Mouse (Mus musculus) cerebellum, adult 11 months (tissue): Measurements from ENCODE around the gene BC048507.
"Not testable (repeated sequence)": the region's sequence is repeated elsewhere in the genome, so short reads cannot be mapped to it uniquely, and the experiment has no call there.

Experiments
- DNase-seq: peaks from one replicate; pipeline ENCODE4 v3.0.0; 2022

BC048507 gene

DNA sequence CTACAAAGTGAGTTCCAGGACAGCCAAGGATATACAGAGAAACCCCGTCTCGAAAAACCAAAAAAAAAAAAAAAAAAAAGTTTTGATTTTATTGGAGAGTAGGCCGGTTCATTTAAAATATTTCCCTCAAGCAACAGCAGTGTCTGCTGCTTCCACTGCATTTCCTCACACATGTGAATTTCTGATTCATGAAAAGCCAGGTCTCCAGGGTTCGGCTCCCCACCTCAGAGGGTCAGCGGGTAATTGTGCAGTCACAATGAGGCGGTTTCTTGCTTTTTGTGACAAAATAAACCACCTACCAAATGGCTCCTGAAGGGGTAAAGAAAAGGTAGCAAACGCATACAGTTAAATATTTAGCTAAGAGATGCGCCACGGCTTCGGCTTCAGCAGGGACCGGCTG lies at the start of gene BC048507:
BC048507 (plus strand) TSS at position 301 of the 400 bp plus-strand sequence.
- DNase-seq: no peak

GRCm38 (mm10) chr13:67813710-67814660 lies 49.1 kb upstream of the BC048507 start, which contains the start of gene Zfp273:
Gene Zfp273 (plus strand): TSS chr13:67813740.
- peak; percentile 74 for DNase-seq

- DNase-seq: no peak
Measured at GRCm38 (mm10) chr13:67818636-67819035, 44.5 kb upstream of the BC048507 start.

GRCm38 (mm10) chr13:67830911-67831336 lies 32.2 kb upstream of the BC048507 start, which contains the start of gene Gm10037:
Gene Gm10037 (plus strand): TSS chr13:67831106.
- DNase-seq: peak; percentile 38

- not testable (repeated sequence) for DNase-seq
Measured at GRCm38 (mm10) chr13:67833137-67833536, 30.0 kb upstream of the BC048507 start.

GRCm38 (mm10) chr13:67843775-67844118 lies 19.4 kb upstream of the BC048507 start:
- DNase-seq: no peak

DNA sequence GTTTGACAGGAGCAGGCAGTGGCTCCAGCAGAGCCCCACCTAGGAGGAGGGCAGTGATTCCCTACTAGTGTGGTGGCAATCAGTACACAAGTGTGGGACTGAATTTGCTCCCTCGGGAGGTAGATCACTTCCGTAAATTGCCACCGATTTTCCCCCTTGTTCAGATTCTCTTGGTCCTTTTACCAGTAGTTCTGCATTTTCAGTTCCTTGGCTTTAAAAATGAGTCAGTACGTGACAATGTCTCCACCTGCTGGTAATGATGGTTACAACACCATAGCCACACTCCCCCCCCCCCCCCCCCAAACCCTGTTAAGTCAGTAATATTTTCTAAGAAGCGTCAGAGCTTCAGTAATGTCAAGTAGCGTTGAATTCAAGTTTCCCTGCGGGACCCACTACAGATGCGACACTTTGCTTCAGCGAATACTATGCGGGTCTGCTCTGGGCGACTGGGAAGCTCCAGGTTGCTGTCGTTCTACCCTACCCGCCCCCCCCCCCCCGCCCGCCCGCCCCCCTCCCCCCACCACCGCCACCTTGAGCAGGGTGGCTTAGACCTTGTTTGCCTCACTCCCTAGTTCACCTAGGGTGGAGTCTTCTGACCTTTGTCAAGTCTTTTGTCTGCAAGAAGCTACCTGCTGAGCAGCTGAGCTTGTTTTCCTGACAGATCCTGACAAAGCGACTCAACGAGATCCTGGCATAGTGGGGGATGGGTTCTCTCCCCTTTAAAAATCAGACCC lies 18.8 kb upstream of the BC048507 start:
- DNase-seq: peak; percentile 38

GRCm38 (mm10) chr13:67844853-67845194 lies 18.3 kb upstream of the BC048507 start:
- peak; percentile 16 for DNase-seq

DNA sequence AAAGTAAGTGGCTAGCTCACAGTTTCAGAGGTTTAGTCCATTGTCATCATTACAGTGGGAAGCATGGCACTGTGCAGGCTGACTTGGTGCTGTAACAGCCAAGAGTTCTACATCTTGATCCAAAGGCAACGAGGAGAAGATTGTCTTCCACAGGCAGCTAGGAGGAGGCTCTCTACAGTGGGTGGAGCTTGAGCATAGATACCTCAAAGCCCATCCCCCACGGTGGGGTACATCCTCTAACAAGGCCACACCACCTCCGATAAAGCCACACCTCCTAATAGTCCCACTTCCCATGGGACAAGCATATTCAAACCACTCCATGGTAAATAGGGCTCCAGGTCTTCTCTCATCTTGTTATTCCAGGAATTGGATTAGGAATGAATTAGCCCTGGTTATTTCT lies 12.8 kb upstream of the BC048507 start:
- DNase-seq: no peak

DNA sequence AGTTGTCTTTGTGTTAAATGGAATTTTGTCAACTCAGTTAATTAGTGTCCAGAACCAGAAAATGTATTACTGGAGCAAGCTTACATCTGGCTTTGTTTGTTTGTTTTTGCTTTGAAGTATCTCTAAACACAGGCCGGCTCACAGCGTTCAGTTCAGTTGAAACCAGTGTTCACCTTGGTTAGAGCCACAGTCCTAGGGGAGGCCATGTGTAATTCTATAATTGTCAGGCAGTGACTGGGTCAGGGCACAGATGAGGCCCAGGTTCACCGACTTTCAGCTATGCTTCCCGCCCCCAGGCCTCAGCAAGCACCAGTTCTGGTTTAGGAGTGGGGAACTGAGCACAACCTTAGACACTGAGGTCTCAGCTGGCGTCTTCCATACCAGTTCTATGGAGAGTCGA lies 10.0 kb upstream of the BC048507 start:
- no peak for DNase-seq

DNA sequence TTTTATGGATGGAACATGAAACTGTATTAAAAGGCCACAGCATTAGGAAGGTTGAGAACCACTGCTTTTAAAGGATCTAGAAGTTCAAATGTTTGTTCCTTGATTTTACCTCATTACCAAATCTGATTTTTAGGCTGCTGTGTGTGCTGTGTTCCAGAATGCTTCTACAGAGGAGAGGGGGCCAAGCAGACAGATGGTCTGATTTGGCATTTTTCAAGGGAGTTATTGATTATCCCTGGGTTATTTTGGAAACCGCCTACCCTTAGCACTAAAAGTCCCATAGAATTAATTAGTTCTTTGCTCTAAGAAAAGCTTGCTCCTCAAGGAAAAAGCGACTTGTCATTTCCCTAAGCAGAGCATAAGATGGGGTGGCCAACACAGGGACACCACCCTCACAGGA lies 9.1 kb upstream of the BC048507 start:
- no peak for DNase-seq

DNA sequence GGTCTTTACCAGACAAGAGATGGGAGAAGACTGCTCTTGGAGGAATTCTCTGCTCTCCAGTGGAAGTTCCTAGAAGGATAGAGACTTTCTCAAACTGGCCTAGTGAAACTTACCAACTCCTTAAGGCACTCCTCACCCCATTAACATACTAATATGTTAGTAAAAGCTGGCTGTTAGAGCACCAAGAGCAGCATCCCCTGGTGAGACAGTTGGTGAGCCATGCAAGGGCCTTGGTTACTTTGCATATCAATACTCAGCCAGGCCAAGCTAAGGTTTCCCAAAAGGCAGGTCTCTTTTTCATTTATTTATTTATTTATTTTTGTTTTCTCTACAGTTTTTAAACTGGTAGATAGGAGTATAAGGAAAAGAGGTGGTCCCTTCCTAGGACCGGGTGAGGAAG lies 5.8 kb upstream of the BC048507 start:
- no peak for DNase-seq

GRCm38 (mm10) chr13:67862508-67862907 lies 618 bp upstream of the BC048507 start:
- no peak for DNase-seq

DNA sequence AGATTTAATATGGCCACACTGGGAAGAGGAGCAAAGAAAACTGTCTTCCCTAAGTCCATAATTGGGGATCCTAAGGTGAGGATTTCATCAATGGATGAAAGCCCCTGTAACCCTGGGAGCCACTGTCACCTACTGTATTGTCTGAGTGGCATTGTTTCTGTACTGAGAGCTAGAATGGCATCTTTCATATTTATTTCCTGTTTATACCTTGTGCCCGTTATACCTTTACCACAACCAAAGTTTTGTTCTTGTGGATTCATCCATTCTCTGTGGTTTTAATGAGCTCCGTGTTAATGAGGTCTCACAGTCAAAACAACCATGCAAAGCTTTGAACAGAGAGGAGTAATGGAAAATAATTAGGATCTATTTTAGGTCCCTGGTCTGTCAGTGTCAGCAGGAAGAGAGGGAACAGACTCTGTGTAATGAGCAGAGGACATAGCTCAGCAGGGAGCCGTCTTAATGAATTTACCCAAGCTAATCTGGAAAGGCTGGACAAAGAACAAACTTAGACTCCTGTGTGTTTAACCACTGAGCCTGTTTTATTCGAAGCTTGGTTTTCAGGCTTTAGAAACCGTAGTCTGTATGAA lies 1.7 kb downstream of the BC048507 start:
- DNase-seq: no peak

GRCm38 (mm10) chr13:67867899-67868298 lies 4.8 kb downstream of the BC048507 start:
- DNase-seq: no peak

- DNase-seq: not testable (repeated sequence)
Measured at GRCm38 (mm10) chr13:67876049-67876698, 13.0 kb downstream of the BC048507 start.

GRCm38 (mm10) chr13:67876699-67877254 lies 13.7 kb downstream of the BC048507 start:
- DNase-seq: no peak

DNA sequence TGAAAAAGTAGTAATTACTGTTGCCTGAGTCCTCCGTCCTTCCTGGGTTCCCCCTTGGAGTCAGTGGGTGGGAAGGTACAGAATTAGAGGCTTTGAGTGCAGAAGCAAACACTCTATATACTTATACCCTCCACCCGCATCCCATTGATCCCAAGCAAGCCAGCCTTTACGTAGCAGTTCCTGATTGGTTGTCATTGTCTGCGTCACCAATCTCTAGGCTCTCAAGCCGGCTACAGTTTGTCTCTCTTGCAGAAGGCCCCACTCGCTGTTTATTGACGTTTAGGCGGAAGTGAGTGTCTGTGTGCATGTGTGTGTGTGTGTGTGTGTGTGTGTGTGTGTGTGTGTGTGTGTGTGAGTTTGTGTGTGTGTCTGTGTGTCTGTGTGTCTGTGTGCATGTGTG lies 20.8 kb downstream of the BC048507 start:
- no peak for DNase-seq

DNA sequence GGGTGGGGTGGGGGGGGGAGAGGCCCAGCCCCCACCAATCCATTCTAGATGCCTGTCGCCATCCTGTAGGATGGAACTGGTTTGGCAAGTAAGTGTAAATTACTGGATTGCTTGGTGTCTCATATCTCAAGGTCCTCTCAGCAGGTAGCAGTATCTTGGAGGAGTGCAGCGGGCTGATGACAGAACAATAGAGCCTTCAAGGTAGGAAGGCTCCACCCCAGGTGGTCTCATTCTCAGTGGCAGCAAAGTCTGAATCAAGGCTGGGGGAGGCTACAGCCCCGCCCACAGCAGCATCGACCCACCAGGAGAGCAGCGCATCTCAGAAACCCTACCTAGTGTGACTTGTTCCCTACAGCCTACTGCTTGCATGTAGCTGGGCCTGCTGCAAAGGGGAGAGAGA lies 46.6 kb downstream of the BC048507 start:
- no peak for DNase-seq
